Mouse (Mus musculus) cortical plate, adult 2 months (tissue): ENCODE measurements around the gene Klc3. TPM values are rescaled to one million over a fixed set of nuclear protein-coding genes. Genes with fewer than 3 reads are reported as not detected.

Experiments
- H3K27ac ChIP-seq: fragments of 200-500 bp; 2 replicates; pipeline ENCODE4 v1.5.1; 2012; ENCODE audit warnings: low read length, control low read depth, inconsistent platforms; ENCODE audit not compliant: insufficient read depth
- H3K4me1 ChIP-seq: fragments of 200-500 bp; 2 replicates; pipeline ENCODE4 v1.6.1; 2011; ENCODE audit warnings: low read length; ENCODE audit not compliant: control insufficient read depth, insufficient read depth
- H3K4me3 ChIP-seq: fragments of 200-500 bp; 2 replicates; pipeline ENCODE4 v1.5.1; 2011; ENCODE audit warnings: mild to moderate bottlenecking, low read length, control low read depth; ENCODE audit not compliant: insufficient read depth
- CTCF ChIP-seq: fragments of 200-500 bp; IDR thresholded peaks from 2 replicates; pipeline ENCODE4 v1.5.1; 2011; ENCODE audit warnings: mild to moderate bottlenecking, control low read depth, low read length; ENCODE audit not compliant: insufficient read depth; ENCODE audit errors: extremely low read depth
- POLR2A ChIP-seq: fragments of 200-500 bp; IDR thresholded peaks from 2 replicates; pipeline ENCODE4 v1.6.1; 2011; ENCODE audit warnings: mild to moderate bottlenecking, low read length, control low read depth; ENCODE audit not compliant: insufficient read depth; ENCODE audit errors: extremely low read depth
- polyA plus RNA-seq: library from polyadenylated mRNA; depleted of rRNA; stranded (reverse); fragments of >200 nt; gene quantifications from 2 replicates; pipeline ENCODE4 v1.2.3, GENCODE M21; 2012; rRNA removed

Gene Klc3
- 2.9 and 3.0 TPM in 2 replicates for polyA plus RNA-seq

DNA sequence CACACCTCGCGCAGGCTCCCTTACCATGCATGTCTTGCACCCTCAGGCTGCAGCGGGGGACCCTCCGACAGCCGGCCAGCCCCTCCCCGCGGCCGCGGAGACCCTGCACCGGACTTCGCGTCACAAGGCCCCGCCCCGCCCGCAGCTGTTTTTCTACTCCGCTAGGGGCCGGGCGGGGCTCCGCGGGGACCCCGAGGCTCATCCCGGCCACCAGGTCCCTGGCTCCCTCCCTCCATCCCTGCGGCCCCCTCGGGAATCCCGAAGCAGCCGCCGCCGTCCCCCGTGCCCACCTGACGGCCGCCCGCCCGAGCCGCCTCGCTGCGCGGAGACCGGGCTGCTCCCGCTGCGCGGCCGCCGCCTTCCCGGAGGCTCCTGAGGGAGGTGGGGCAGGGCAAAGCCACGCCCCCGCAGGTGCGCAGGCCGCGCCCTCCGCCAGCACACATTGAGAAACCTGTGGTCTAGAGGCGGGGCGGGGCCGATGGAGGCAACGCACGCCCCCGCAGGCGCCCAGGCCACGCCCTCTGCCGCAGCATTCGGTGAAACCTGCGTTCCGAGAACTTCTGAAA is at the start of gene Klc3:
Klc3 (minus strand) TSS at position 374 of the 566 bp plus-strand sequence.
- Histone ChIP-seq H3K4me1 (no peaks in the 10 kb centered on the region), H3K27ac (no peak within 1 kb of the TSS), H3K4me3 (peak within 1 kb of the TSS; percentile 15; the same call in 1 of the 2 replicates)
- TF ChIP-seq POLR2A (no peak), CTCF (no peak)

DNA sequence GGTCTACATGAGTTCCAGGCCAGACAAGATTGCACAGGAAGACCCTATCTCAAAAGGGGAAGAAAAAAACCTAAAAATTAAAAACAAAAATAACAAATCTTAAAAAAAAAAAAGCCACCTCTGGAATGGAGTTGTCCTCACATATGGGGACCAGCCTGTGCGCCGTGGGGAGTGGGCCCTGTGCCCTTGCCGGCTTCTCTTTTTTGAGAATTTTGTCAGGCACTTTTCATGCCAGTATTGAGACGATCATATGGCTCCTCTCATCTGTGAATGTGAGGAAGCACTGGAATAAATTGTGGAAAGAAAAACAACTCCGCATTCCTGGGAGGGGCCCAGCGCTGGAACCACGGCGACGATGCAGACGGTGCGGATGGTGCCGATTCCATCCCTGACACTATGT is 45.3 kb upstream of the Klc3 start:
- no peak overlapping the region for H3K27ac ChIP-seq

DNA sequence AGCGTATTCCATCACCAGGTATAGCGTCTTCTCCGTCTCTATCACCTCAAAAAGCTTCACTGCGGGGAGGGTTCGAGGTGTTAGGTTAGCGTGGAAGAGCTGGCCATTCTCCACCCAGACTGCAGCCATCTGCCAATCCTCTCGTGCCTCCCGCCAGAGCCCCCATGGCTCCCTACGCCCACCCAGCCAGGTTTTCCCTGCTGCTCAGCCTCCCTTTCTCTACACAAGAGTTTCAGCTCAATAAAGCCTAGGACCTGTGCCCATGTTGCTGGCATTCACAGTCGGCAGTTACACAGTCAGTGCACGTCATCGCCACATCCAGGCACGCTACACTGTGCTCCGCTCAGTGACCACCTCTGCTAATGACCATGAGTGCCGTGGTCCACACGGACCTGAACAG is 43.8 kb upstream of the Klc3 start:
- H3K4me1 ChIP-seq: peaks cover 2% of the 10 kb centered on the region
- no peak overlapping the region for H3K4me3 ChIP-seq
- no peak overlapping the region for H3K27ac ChIP-seq
- no peak for TF ChIP-seq CTCF
- no peak for TF ChIP-seq POLR2A

More for the DNA sequence above, 45.3 kb upstream of the Klc3 start:
- Histone ChIP-seq H3K4me1 (peaks cover 2% of the 10 kb centered on the region), H3K4me3 (no peak overlapping the region)
- no peak for TF ChIP-seq POLR2A
- TF ChIP-seq CTCF: no peak

DNA sequence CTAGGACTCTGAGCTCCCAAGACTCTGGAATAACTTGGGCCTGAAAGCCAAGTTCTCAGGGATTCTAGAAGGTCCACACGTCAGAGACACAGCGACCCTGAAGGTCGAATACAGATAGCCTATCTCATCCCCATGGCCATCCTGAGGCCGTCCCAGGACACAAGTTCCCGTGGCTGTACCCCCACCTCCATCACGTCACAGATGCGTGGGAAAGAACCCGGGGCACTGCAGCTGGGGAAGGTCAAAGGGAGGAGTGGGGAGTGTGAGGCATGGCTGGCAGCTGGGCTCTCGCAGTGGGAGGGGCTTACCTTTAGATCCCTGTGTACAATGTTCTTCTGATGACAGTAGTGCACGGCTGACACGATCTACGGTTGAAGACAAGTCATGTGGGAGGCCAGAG is 40.9 kb upstream of the Klc3 start:
- TF ChIP-seq CTCF (no peak), POLR2A (no peak)
- H3K4me3 ChIP-seq: no peak overlapping the region
- no peak overlapping the region for H3K27ac ChIP-seq
- H3K4me1 ChIP-seq: peaks cover 2% of the 10 kb centered on the region

DNA sequence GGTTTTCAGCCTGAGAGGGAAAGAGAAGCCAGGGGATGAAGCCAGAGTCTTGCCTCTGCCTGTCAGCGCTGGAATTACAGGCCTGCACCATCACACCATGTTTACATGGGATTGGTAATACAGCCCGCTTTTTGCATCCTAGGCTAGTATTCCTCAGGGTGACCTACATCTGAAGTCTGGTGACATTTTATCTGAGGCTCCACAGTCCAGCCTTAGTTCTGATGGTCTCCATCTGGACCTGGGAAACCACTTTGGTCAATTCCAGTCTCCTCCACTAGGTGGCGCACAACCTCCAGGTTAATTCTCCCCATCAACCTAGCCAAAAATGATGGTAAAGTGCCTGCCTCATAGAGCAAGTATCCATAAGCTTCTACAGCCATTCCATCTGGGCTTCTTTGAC is 39.4 kb upstream of the Klc3 start:
- Histone ChIP-seq H3K4me1 (peaks cover 2% of the 10 kb centered on the region), H3K4me3 (no peak overlapping the region), H3K27ac (no peak overlapping the region)
- TF ChIP-seq CTCF (peak; percentile 85), POLR2A (no peak)

DNA sequence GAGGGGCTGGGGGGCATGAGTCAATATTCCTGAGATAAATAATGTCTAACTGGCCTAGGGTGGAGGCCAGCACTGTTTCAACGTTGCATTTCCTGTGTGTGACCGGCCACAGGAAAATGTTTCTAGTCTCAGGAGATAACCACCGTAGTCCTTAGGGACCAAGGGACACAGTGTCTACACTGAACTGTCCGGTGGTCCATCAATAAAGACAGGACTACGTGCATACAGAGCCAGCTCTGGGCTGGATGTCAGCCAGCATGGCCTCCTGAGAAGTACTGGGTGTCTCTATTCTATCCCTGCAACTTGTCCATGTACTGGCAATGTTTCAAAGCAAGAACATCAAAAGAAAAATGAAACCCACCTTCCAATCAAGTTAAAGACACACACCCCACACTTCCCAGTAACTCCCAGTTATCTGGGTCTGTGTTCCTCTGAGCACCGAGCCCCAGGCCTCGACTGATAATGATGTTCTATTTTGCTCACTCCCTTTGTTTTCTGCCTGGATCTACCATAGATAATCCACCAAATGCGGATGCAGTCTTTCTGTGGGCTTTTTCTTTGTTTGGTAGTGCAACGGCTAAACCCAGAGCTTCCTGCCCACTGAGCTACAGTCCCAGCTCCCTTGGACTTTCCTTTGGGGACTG is 37.7 kb upstream of the Klc3 start:
- H3K4me3 ChIP-seq: no peak overlapping the region
- no peak overlapping the region for H3K27ac ChIP-seq
- no peaks in the 10 kb centered on the region for H3K4me1 ChIP-seq
- TF ChIP-seq CTCF (no peak), POLR2A (no peak)

DNA sequence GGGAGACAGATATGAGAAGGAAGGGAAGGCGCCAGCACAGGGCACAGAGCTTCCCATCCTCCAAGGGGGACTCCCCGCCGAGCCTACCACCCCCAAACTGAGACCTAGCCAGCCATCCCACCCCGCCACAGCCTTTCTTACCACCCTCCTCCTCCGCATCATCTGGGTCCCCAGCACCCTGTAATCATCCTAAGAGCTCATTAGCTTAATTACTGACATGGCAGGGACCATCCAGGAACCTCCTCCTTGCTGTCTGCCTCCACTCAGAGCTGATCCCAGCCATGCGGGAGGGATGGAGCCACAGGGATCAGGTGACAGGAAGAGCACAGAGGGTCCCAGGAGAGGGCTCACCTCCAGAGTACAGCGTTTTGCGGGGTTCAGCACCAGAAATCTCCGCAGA is 33.1 kb upstream of the Klc3 start:
- H3K4me3 ChIP-seq: no peak overlapping the region
- H3K27ac ChIP-seq: no peak overlapping the region
- TF ChIP-seq POLR2A: no peak
- no peak for TF ChIP-seq CTCF
- no peaks in the 10 kb centered on the region for H3K4me1 ChIP-seq

DNA sequence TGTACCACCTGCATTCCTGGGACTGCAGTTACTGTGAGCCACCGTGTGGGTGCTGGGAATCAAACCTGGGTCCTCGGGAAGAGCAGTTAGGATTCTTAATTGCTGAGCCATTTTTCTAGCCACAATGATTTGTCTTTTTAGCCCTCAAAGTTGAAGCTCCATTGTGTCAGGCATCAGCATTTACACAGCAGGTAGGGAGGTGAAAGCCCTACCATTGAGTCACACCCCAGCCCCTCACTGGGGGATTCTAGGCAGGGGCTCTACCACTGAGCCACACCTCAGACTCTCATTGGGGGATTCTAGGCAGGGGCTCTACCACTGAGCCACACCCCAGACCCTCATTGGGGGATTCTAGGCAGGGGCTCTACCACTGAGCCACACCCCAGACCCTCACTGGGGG is 32.4 kb upstream of the Klc3 start:
- Histone ChIP-seq H3K4me1 (no peaks in the 10 kb centered on the region), H3K4me3 (no peak overlapping the region), H3K27ac (no peak overlapping the region)
- TF ChIP-seq CTCF: no peak
- no peak for TF ChIP-seq POLR2A

DNA sequence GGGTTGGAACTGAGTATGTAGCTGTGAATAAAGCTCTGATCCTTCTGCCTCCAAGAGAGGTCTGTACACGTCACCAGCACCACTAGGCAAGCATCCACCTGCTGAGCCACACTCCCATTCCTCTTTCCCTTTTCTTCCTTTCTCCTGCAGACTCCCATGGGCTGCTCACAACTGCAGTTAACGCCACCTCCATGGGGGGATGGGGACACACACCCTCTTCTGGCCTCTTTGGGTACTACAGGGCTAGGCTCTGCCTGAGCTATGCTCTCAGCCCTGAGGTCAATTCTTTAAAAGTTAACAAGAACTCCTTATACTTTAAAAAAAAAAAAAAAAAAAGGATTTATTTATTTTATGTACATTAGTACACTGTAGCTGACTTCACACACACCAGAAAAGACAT is 28.6 kb upstream of the Klc3 start:
- Histone ChIP-seq H3K27ac (no peak overlapping the region), H3K4me1 (no peaks in the 10 kb centered on the region), H3K4me3 (no peak overlapping the region)
- TF ChIP-seq CTCF: 0 out of 2 replicates have a peak, but pooled peaks have one; percentile 3
- TF ChIP-seq POLR2A: no peak

DNA sequence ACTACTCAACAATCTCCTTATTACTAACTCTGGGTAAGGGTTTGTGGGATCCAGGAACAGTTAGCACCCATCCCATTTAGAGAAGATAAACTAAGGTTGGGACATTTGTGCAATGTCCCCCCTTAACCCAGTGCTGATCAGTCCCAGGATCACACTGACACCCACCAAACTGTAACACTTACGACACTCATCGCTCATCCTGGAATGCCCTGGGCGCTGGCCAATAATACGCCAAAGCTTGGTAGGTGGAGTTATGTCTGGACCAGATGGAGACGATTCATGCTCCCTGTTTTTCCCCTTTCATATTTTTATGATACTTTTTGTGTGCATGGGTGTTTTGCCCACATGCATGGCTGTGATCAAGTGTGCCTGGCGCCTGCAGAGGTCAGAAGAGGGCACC is 26.5 kb upstream of the Klc3 start:
- Histone ChIP-seq H3K4me1 (peaks cover 2% of the 10 kb centered on the region; the same call in 1 of the 2 replicates), H3K27ac (no peak overlapping the region), H3K4me3 (no peak overlapping the region)
- TF ChIP-seq POLR2A (no peak), CTCF (no peak)
